Mouse (Mus musculus) urinary bladder, postnatal 10 days (tissue): ENCODE data around the gene Siglec1.
"Not testable (repeated sequence)": the region's sequence is repeated elsewhere in the genome, so short reads cannot be mapped to it uniquely, and the experiment has no call there.

Source experiments
- DNase-seq: peaks from one replicate; pipeline ENCODE4 v3.0.0; 2022; ENCODE audit warnings: low spot score

Gene Siglec1

GRCm38 (mm10) chr2:131052862-131053418 lies 33.6 kb downstream of the Siglec1 start:
- peak; percentile 9 for DNase-seq

GRCm38 (mm10) chr2:131052043-131052442 lies 34.5 kb downstream of the Siglec1 start:
- peak; percentile 1 for DNase-seq

GRCm38 (mm10) chr2:131046025-131046424 lies 40.5 kb downstream of the Siglec1 start:
- no peak for DNase-seq

GRCm38 (mm10) chr2:131044989-131045720 lies 41.4 kb downstream of the Siglec1 start:
- peak; percentile 16 for DNase-seq

GRCm38 (mm10) chr2:131044354-131044852 lies 42.2 kb downstream of the Siglec1 start:
- no peak for DNase-seq

GRCm38 (mm10) chr2:131042988-131043387 lies 43.6 kb downstream of the Siglec1 start, which contains the start of gene Gfra4:
Gfra4 (minus strand) TSS chr2:131043088.
- DNase-seq: peak; percentile 8

- peak; percentile 9 for DNase-seq
Observed at GRCm38 (mm10) chr2:131040854-131041825, 45.4 kb downstream of the Siglec1 start.

GRCm38 (mm10) chr2:131038675-131039074 lies 47.9 kb downstream of the Siglec1 start:
- peak; percentile 5 for DNase-seq

GRCm38 (mm10) chr2:131038197-131038596 lies 48.4 kb downstream of the Siglec1 start:
- DNase-seq: no peak

GRCm38 (mm10) chr2:131037226-131037990 lies 49.2 kb downstream of the Siglec1 start:
- no peak for DNase-seq

- no peak for DNase-seq
Observed at GRCm38 (mm10) chr2:131036757-131037156, 49.8 kb downstream of the Siglec1 start.

- no peak for DNase-seq
Observed at GRCm38 (mm10) chr2:131036343-131036742, 50.2 kb downstream of the Siglec1 start.

GRCm38 (mm10) chr2:131031406-131031805 lies 55.2 kb downstream of the Siglec1 start:
- DNase-seq: not testable (repeated sequence)

GRCm38 (mm10) chr2:131030998-131031397 lies 55.6 kb downstream of the Siglec1 start:
- no peak for DNase-seq

- no peak for DNase-seq
Observed at GRCm38 (mm10) chr2:131030561-131030960, 56.0 kb downstream of the Siglec1 start.

GRCm38 (mm10) chr2:131029065-131029935 lies 57.3 kb downstream of the Siglec1 start:
- no peak for DNase-seq

- no peak for DNase-seq
Observed at GRCm38 (mm10) chr2:131026941-131027340, 59.6 kb downstream of the Siglec1 start.

- no peak for DNase-seq
Observed at GRCm38 (mm10) chr2:131025230-131025629, 61.3 kb downstream of the Siglec1 start.
